Mouse (Mus musculus): ENCODE measurements at regions not wholly inside any gene's neighbourhood (a gene's known extent, or its start where the extent isn't known, plus 50 kb on each side); places are given as distances from the start of the nearest gene placed in this dataset.

DNA sequence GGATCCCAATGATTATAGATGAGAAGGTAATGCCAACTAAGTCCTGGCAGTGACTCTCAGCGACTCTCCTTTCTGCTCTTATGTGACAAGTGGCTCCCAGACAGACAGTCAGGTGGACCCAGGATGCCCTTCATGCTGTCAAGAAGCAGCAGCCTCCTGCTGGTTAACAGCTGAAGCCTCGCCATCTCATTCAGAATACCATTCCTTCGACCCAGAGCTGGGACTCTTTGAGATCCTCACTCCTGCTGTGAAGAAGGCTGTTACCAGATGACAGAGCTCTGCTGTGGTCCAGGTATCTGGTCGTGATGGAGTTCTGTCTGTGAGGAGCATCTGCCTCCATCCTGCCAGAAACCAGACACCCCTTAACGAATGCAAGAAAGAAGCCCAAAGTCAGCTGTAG is 590.9 kb upstream of the Arpp21 start:
- 50% methylated on average over 5 of the region's 5 CpGs for WGBS
- H3K27me3 ChIP-seq: no peaks in the 10 kb centered on the region
- H3K9me3 ChIP-seq: no peaks in the 10 kb centered on the region
- no peak overlapping the region for H3K27ac ChIP-seq
- no peaks in the 10 kb centered on the region for H3K4me1 ChIP-seq (replicated peaks)
- H3K36me3 ChIP-seq: no peaks in the 10 kb centered on the region
- H3K4me2 ChIP-seq (replicated peaks): no peak overlapping the region
- ATAC-seq: no peak
- H3K9ac ChIP-seq (replicated peaks): no peak overlapping the region
- no peak overlapping the region for H3K4me3 ChIP-seq (replicated peaks)

DNA sequence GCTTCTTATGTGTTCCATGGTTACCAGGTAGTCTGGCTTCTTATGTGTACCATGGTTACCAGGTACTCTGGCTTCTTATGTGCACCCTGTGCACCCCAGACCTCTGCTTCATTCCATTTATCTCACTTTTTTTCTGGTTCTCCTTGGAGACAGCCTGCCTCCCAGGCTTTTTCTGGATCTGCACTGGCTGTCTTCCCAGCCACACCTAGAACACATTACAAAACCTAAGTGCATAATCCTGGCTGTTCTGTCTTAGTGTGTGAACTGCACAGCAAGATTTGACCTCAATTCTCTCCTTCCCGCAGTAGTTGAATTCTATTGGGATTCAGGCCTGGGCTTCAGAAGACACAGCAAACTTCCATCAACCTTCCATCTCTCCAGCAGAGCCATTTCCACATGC is 586.2 kb upstream of the Arpp21 start:
- no peak for ATAC-seq
- H3K4me2 ChIP-seq (replicated peaks): no peak overlapping the region

DNA sequence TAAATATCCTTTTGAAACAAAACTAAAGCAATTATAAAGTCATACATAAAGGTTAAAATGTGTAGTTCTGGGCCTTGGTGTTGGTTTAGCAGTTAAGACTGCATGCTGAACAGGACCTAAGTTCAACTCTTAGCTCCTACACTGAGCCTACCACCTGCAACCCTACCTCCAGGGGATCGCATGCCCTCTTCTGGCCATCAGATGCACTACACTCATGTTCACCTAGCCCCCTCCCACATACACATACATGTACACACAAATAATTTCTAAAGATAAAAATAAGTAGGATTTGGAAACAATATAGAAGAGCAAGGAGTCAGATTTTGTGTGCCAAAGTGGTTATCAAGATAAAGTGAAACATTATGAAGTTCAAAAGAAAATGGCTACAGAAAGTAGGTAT is 576.2 kb upstream of the Arpp21 start:
- Histone ChIP-seq H3K4me1 (replicated peaks) (no peaks in the 10 kb centered on the region), H3K27me3 (no peaks in the 10 kb centered on the region), H3K9me3 (no peaks in the 10 kb centered on the region), H3K4me2 (replicated peaks) (no peak overlapping the region), H3K27ac (no peak overlapping the region), H3K4me3 (replicated peaks) (no peak overlapping the region), H3K36me3 (no peaks in the 10 kb centered on the region), H3K9ac (replicated peaks) (no peak overlapping the region)
- 48% methylated on average over 1 of the region's 1 CpGs for whole genome bisulfite sequencing
- ATAC-seq: no peak

More for the DNA sequence above, 586.2 kb upstream of the Arpp21 start:
- Histone ChIP-seq H3K4me3 (replicated peaks) (no peak overlapping the region), H3K36me3 (no peaks in the 10 kb centered on the region), H3K9ac (replicated peaks) (no peak overlapping the region), H3K27me3 (no peaks in the 10 kb centered on the region), H3K4me1 (replicated peaks) (no peaks in the 10 kb centered on the region), H3K27ac (no peak overlapping the region), H3K9me3 (no peaks in the 10 kb centered on the region)
- WGBS: 84% methylated on average over 1 of the region's 1 CpGs

DNA sequence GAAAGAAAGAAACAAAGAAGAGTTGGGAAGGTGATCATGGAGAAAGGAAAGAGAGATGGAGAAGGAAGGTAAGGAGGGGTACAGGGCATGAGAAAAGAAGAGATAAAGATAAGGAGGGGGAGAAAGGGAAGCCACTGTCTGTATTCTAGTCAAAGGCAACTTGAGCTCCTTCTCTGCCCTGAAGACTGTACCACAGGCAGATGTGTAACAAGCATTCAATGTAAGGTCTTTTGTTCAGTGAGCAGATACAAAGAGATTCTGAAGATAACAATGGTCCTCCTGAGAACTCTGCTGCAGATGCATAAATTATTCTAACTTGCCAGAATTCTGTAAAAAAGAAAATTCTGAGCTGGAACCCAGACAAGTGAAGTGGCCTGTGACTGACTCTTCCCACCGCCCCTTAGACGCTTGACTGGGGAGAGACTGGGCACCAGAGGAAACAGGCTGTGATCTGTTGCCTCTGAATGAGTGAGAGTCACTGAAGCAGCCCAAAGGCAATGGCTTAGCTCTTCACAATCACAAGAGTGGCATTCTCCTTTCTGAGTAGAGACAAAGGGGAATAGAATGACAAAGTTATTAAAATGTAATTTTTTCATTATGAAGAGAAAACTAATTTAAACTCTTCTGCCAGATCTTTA is 564.0 kb upstream of the Arpp21 start:
- H3K4me2 ChIP-seq (replicated peaks): no peak overlapping the region
- H3K9me3 ChIP-seq: 0 out of 2 replicates have a peak, but pooled peaks cover 2% of the 10 kb centered on the region
- no peaks in the 10 kb centered on the region for H3K36me3 ChIP-seq
- H3K9ac ChIP-seq (replicated peaks): no peak overlapping the region
- H3K4me1 ChIP-seq (replicated peaks): no peaks in the 10 kb centered on the region
- 6% methylated on average over 2 of the region's 2 CpGs for WGBS
- H3K27me3 ChIP-seq: no peaks in the 10 kb centered on the region
- ATAC-seq: no peak
- H3K27ac ChIP-seq: no peak overlapping the region
- no peak overlapping the region for H3K4me3 ChIP-seq (replicated peaks)

DNA sequence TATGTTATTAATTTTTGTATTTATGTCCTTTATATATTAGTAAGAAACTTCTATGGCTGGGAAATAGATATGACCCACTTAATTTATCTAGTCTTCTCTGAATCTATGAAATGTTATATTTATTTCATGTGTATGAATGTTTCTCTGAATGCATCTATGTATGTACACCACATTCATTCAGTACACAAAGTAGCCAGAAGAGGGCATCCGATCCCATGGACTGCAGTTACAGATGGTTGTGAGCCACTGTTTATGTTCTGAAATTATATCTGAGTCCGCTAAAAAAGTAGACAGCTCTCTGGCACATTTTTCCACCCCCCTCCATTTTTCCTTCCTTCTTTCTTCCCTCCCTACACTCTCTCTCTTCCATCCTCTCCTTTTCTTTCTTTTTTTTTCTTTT is 557.8 kb upstream of the Arpp21 start:
- no peaks in the 10 kb centered on the region for H3K9me3 ChIP-seq
- H3K4me3 ChIP-seq (replicated peaks): no peak overlapping the region
- H3K27ac ChIP-seq: no peak overlapping the region
- no peak overlapping the region for H3K9ac ChIP-seq (replicated peaks)
- no peaks in the 10 kb centered on the region for H3K27me3 ChIP-seq
- no peaks in the 10 kb centered on the region for H3K4me1 ChIP-seq (replicated peaks)
- H3K4me2 ChIP-seq (replicated peaks): no peak overlapping the region
- no peak for ATAC-seq
- H3K36me3 ChIP-seq: no peaks in the 10 kb centered on the region
- 74% methylated on average over 2 of the region's 2 CpGs for WGBS

DNA sequence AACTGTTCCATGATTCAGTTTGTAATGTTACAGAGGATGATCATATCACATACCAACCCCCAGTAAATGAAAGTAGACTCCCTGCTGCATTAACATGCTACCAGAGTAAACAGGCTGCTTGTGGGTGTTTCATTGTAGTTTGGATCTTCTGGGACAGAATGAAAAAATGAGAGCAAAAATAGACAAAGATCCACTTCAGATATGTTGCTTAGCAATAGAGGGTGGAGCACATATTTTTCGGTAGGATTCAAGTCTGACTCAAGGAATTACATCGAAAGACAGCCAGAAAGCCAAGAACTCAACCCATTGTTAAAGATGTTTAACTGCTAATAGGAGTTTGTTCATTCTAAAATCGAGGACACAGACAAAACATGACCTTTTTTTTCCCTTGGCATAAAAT is 536.2 kb upstream of the Arpp21 start:
- Histone ChIP-seq H3K27ac (no peak overlapping the region), H3K9me3 (no peaks in the 10 kb centered on the region), H3K4me3 (replicated peaks) (no peak overlapping the region), H3K27me3 (no peaks in the 10 kb centered on the region), H3K4me2 (replicated peaks) (no peak overlapping the region), H3K4me1 (replicated peaks) (no peaks in the 10 kb centered on the region), H3K36me3 (no peaks in the 10 kb centered on the region), H3K9ac (replicated peaks) (no peak overlapping the region)
- WGBS: 83% methylated on average over 3 of the region's 3 CpGs
- no peak for ATAC-seq

DNA sequence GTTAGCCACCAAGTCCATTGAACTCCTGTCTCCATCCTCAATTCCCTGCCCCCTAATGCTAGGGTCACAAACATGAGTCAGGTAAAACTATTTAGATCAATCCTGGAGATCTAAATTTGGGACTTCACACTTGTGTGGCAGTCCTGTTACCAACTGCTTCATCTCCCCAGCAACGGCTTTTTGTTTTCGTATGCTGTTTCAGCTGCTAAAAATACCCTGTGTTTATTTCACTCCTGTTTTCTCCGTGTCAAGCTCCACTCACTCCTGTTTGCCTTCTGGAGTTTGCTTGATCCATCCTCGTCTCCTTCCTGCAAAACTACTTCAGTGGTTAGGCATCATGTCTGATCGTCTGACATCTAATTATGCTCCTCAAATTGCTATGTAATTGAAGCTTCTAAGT is 508.9 kb upstream of the Arpp21 start:
- H3K36me3 ChIP-seq: no peaks in the 10 kb centered on the region
- no peak for ATAC-seq
- no peak overlapping the region for H3K4me2 ChIP-seq (replicated peaks)
- H3K4me1 ChIP-seq (replicated peaks): no peaks in the 10 kb centered on the region
- H3K9ac ChIP-seq (replicated peaks): no peak overlapping the region
- no peaks in the 10 kb centered on the region for H3K27me3 ChIP-seq
- no peak overlapping the region for H3K4me3 ChIP-seq (replicated peaks)
- H3K27ac ChIP-seq: no peak overlapping the region
- WGBS: 81% methylated on average over 5 of the region's 5 CpGs
- no peaks in the 10 kb centered on the region for H3K9me3 ChIP-seq

DNA sequence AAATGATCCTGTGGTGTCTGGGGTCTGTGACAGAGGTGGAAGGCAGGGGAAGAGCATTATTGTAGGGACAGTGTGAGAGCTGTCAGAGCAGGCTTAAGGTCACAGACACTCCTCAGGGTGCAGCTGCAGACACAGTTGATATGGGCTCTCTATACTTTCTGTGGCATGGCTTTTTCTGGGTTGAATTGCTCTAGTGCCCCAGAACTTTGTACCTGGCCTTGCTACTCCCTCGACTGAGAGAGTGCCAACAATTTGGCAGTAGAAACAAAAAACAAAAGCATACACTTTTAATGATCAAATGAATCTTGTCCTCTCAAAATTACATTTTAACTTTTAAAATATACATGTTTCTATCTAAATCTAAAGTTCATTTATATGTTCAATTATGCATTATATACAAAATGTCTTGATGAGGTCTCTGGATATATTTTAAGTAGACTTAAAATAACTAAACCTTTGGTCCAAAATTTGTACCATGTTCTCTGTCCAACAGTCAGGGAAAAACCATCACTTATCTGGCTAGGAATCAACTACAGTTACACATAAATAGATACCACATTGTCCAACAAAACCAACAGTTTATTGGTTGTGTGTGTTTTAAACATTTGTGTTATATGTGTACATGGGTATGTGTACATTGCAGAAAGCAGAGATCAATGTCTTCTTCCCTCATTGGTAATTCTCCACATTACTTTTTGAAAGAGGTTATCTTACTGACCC is 508.3 kb upstream of the Arpp21 start:
- Histone ChIP-seq H3K4me2 (replicated peaks) (no peak overlapping the region), H3K4me3 (replicated peaks) (no peak overlapping the region), H3K27ac (no peak overlapping the region), H3K27me3 (no peaks in the 10 kb centered on the region), H3K36me3 (no peaks in the 10 kb centered on the region), H3K4me1 (replicated peaks) (no peaks in the 10 kb centered on the region), H3K9me3 (no peaks in the 10 kb centered on the region), H3K9ac (replicated peaks) (no peak overlapping the region)
- WGBS: 73% methylated on average over 1 of the region's 1 CpGs
- no peak for ATAC-seq

DNA sequence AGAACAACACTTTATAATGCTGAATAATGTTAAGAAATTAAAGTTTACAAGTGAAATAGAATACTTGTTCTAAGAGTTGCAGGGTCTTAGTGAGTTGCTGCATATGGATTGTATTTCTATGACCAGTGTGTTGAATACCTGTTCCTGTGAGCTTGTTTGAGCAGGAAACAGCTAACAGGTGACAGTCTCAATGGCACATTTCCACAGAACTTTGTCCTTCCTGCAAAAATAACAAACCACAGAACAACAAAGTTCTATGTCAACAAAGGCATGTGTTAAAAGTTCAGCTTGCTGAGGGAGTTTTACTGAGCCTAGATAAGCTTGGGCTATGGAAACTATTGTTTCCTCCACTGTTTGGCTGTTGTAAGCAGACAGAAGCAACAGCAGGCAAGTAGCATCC is 500.0 kb upstream of the Arpp21 start:
- Histone ChIP-seq H3K27me3 (0 out of 2 replicates have a peak, but pooled peaks cover 3% of the 10 kb centered on the region), H3K9ac (replicated peaks) (no peak overlapping the region), H3K36me3 (no peaks in the 10 kb centered on the region), H3K4me2 (replicated peaks) (no peak overlapping the region), H3K9me3 (no peaks in the 10 kb centered on the region), H3K27ac (no peak overlapping the region), H3K4me1 (replicated peaks) (no peaks in the 10 kb centered on the region; the same call in 1 of the 2 replicates), H3K4me3 (replicated peaks) (no peak overlapping the region)
- no peak for ATAC-seq

DNA sequence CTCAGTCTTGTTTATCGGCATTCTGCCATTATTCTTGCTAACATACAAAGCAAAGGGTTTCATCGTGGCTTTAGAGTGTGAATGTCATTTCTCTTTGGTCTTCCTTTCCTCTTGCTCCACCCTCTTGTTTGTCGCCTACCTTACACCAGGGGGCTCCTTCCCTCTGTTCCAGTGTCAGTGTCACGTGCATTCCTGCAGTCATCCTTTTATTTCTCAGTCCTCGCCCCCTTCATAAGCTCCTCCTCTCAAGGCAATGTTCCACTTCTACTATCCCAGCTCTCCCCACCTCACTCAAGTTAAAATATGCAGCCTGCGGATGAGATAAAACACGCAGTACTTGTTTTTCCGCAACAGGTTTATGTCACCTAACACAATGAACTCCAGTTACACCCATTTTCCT is 489.8 kb upstream of the Arpp21 start:
- Histone ChIP-seq H3K4me2 (replicated peaks) (peak overlapping the region; percentile 31), H3K4me1 (replicated peaks) (peaks cover 4% of the 10 kb centered on the region; the same call in 1 of the 2 replicates), H3K9ac (replicated peaks) (no peak overlapping the region), H3K9me3 (no peaks in the 10 kb centered on the region), H3K27ac (no peak overlapping the region), H3K36me3 (no peaks in the 10 kb centered on the region), H3K4me3 (replicated peaks) (no peak overlapping the region), H3K27me3 (peaks cover 37% of the 10 kb centered on the region)
- ATAC-seq: peak; percentile 48; the same call in 1 of the 2 replicates
- WGBS: 22% methylated on average over 8 of the region's 8 CpGs

DNA sequence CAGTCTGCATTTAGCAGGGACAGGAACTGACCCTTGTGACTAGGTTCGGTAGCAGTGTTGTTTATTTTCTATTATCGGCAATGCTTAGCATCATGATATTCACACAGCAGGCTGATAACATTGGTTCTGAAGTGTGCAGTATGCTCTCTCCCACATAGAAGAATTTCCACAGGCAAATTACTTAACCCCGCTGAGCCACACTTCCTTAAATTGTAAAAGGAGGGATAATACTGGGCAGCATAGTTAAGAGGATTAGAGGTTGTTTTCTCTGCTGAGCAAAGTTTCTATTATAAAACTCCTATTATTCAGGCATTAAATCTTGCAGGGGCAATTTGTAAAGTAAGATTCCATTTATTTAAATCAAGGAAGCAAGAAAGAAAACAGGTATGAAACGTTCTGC is 489.4 kb upstream of the Arpp21 start:
- Histone ChIP-seq H3K27me3 (peaks cover 38% of the 10 kb centered on the region), H3K4me3 (replicated peaks) (no peak overlapping the region), H3K9me3 (no peaks in the 10 kb centered on the region), H3K4me2 (replicated peaks) (peak overlapping the region; percentile 31), H3K36me3 (no peaks in the 10 kb centered on the region), H3K4me1 (replicated peaks) (peaks cover 4% of the 10 kb centered on the region; the same call in 1 of the 2 replicates), H3K27ac (no peak overlapping the region), H3K9ac (replicated peaks) (no peak overlapping the region)
- WGBS: 9% methylated on average over 4 of the region's 4 CpGs
- no peak for ATAC-seq

DNA sequence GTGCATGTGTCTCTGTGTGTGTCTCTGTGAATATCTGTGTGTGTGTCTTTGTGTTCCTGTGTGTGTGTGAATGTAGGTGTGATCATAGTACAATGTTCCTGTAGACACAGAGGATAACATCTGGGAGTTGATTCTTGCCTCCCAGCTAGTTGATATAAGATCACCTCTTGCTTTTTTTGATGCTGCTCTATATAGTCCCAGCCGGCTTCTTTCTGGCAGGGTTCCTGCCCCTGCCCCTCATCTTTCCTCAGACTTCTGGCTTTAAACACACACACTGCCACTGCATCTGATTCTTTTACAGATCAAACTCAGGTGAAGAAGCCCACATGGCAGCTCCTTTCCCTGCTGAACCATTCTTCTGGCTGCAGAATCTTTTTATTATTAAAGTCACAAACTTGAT is 487.6 kb upstream of the Arpp21 start:
- 83% methylated on average over 1 of the region's 1 CpGs for WGBS
- ATAC-seq: no peak

More for the DNA sequence above, 487.6 kb upstream of the Arpp21 start:
- peaks cover 4% of the 10 kb centered on the region; the same call in 1 of the 2 replicates for H3K4me1 ChIP-seq (replicated peaks)
- H3K27me3 ChIP-seq: peaks cover 36% of the 10 kb centered on the region
- no peak overlapping the region for H3K4me2 ChIP-seq (replicated peaks)
- H3K36me3 ChIP-seq: no peaks in the 10 kb centered on the region
- no peak overlapping the region for H3K4me3 ChIP-seq (replicated peaks)
- H3K27ac ChIP-seq: no peak overlapping the region
- no peaks in the 10 kb centered on the region for H3K9me3 ChIP-seq
- H3K9ac ChIP-seq (replicated peaks): no peak overlapping the region

Measured in midbrain, embryonic 13.5 days (tissue).